Mouse (Mus musculus): ENCODE data around the gene Gsc.

Gsc gene

DNA sequence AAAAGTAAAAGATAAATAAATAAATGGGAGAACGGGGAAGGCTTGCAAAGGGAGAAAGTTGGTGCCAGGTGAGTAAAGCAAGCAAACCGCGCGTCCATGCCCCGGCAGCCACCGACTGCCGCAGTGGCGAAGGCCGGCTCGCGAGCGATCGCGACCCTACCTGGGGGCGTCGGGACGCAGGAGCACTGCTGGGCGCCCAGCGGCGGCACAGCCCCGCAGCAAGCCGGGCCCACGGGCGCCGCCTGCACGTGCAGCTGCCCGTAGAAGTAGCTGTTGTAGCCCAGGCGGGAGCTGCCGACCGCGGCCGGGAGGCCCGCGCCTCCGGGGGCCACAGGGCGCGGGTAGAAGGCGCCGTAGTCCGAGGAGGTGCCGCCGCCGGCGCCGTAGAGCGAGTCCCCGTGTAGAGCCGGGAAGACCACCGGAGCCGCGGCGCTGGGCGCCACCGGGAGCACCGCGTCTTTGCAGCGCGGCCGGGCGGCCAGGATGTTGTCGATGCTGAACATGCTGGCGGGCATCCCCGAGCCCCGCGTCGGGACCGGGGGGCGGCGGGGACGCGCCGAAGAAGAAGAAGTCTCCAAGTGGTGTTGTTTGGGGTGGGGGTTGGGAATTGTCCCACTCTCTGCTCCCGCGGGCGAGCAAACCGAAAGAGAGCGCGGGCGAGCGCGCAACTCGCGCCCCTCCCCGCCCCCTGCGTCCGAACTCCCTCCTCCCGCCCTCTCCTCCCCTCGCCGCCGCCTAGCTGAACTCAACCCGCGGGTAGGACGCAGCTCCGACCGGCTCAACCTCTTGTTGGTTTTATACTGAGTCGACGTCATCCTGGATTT lies at the start of gene Gsc:
Gene Gsc, minus strand, starts transcription at position 730 of the 824 bp plus-strand sequence.
- peak; percentile 78 for DNase-seq (ENCODE audit: extremely low spot score)

DNA sequence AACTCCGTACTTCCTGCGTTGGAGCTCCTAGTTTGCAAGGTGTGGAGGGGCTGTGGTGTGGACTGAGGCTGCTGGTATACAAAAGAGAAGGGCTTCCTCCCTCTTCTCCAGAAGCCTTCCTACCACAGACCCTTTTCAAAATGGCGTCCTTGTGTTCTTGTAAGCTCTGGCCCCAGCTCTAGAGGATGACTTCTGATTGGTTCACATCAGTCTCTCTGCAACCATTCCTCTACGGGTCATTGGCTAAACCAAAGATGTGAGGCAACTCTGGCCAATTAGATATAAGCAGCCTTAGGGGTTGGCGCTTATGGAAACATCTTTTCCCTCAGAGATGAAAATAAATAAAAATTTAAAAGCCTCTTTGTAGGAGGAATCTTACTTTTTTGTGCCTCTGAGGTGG lies 46.6 kb upstream of the Gsc start:
- DNase-seq (ENCODE audit: extremely low spot score) = no peak

DNA sequence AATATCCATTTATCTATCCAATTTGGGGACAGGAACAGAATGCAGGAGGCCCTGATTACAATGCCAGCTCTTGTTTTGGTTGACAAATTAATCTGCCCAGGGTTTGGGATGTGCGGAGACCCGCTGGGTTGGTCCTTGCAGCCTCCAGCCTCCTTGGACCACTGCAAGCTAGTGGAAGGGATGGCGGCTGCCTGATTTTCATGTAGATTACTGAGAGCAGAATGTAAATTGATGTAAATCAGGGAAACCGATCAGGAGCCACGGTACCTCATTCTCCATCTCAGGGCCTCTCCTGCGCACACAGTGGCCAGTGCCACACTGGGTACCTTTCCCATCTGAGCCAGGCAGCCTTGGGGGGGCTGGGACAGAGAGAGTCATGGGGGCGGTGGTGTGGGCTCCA lies 34.8 kb upstream of the Gsc start:
- DNase-seq (ENCODE audit: extremely low spot score) = no peak

DNA sequence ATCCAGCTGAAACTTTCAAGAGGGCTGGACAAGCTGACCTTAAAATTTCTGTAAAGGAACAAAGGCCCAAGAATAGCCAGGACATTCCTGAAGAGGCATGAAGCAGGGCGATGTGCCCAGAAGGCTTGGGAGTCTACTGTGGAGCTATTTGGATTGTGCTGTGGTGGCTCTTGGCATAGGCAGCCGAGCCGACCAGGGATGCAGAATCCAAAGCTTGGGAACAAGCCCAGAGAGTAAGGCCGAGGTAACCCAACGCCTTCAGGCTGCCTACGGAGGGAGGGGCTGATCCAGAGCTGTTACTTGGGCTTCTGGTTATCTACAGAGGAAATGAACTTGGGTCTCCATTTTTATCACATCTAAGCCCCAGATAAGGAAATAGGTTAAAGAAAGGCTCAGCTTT lies 18.9 kb upstream of the Gsc start:
- DNase-seq (ENCODE audit: extremely low spot score) = no peak

DNA sequence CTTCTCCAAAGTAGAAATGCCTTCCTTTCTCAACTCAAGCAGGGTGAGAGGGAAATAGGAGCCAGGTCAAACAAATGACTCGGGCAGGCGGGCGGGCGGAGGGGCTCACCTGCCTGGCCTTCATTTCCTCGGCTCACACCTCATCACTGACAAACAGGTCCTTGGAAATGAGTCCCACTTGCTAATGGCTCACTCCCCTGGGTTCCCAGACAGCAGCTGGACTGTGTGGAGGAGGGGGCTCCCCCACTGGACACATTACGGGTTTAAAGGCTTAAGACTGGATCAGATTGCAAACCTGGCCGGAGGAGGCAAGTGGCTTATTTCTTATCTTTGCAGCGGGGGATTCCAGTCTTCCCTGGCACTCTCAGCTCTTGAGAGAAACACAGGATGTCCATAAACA lies 13.1 kb upstream of the Gsc start:
- DNase-seq (ENCODE audit: extremely low spot score) = peak; percentile 21

DNA sequence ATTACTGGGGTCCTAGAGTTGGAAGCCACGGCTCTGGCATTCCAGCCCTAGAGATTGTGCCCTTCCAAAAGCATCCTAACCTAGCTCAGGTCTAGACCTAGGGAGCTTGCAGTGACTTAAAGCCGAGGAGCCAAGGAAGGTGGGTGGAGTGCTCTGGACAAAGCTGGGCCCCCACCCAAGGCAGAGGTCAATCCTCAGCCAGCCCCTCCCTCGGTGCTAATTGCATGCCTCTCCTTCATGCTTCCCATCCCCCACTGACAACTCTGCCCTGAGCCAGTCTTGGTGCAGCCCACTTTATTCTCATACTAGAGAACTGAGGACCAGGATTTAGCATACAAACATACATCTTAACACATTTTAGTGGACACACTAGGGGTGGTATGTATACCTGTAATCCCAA lies 12.0 kb upstream of the Gsc start:
- no peak for DNase-seq (ENCODE audit: extremely low spot score)

DNA sequence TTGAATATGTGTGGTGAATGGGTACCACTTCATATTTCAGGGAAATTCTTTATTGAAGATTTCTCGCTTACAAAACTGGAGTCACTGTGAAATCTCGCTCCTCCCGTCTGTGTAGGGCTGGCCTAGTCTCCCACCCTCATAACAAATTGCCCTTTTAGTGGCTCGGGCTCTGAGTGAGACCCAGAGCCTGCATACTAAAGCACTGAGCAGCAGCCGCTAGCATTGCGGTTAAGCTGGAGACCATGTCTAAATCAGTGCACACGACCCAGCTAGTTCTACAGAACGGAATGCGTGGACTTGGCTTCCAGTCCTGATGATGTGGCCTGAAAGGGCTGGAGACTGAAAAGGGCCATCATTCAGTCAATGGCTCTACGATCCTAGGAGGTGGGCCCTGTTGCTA lies 7.9 kb upstream of the Gsc start:
- no peak for DNase-seq (ENCODE audit: extremely low spot score)

DNA sequence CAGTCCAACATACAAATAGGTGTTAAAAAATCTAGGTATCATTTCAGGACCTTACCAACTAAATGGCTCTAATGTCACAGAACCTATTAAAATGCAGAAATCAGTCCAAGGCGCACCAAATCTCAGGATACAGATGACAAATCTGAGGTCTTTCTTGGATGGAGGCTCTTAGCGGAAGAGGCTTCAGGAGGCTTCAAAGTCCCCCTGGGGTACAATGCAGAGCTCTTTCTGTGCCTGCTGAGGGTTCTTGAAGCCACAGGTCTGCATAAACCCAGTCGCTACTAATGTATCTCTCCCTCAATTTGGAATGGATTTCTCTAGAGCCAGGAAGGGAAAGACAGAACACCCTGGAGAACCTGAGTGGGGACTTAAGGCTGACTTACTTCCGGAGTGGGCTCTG lies 5.1 kb upstream of the Gsc start:
- DNase-seq (ENCODE audit: extremely low spot score) = peak; percentile 53

DNA sequence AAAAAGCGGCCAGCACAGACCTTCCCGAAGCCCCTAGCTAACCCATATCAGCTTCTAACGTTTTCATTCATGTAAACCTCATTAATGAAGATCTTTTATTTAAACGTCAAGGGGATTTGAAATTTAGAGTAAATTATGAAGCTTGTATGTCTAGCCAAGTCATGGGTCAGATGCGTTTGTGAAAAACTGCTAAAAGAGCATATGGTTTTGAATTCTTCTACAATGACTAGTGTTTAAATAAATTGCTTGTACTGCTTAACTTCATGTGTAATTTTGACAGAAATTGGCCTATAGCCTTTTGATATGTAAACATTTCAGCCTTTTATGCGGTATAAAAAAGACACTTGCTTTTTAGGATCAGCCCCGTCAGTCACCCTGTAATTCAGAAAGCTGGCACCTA lies 4.4 kb upstream of the Gsc start:
- DNase-seq (ENCODE audit: extremely low spot score) = peak; percentile 10

DNA sequence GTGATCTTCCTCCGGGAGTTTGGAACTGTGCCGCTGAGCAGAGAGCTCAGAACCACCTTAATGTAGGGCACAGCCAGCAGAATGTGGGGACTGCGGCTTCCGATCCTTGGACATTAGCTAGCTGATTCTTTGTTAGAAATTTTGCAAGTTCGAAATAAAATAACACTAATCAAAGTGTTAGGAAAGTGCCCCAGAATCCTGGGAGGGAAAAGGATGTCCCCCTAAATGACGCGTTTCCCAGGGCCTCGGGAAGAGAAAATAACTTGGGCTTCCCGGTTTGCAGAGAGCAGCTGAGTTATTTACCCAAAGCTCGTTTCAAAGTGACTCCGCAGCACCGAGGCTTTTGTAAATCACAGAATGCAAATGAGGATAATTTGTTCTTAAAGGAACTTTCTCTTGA lies 3.9 kb upstream of the Gsc start:
- DNase-seq (ENCODE audit: extremely low spot score) = peak; percentile 43

DNA sequence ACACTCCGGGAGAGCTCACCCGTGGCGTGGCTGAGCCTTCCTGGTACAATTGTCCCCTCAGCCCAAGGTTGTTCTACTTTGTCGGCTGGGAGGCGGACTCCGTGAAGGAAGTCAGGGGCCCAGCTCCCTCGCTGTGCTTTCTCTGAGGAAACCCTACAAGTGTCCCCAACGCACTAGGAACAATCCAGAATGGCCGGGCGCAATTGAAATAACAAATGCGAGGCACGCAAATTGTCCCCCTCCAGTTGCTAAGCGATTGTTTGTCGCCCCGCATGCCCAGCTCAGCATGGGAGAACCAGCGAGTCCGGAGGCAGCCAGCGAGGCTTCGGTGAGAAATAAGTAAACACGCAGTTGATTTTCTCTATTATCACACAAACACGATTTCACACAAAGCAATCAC lies 2.8 kb upstream of the Gsc start:
- DNase-seq (ENCODE audit: extremely low spot score) = peak; percentile 66

DNA sequence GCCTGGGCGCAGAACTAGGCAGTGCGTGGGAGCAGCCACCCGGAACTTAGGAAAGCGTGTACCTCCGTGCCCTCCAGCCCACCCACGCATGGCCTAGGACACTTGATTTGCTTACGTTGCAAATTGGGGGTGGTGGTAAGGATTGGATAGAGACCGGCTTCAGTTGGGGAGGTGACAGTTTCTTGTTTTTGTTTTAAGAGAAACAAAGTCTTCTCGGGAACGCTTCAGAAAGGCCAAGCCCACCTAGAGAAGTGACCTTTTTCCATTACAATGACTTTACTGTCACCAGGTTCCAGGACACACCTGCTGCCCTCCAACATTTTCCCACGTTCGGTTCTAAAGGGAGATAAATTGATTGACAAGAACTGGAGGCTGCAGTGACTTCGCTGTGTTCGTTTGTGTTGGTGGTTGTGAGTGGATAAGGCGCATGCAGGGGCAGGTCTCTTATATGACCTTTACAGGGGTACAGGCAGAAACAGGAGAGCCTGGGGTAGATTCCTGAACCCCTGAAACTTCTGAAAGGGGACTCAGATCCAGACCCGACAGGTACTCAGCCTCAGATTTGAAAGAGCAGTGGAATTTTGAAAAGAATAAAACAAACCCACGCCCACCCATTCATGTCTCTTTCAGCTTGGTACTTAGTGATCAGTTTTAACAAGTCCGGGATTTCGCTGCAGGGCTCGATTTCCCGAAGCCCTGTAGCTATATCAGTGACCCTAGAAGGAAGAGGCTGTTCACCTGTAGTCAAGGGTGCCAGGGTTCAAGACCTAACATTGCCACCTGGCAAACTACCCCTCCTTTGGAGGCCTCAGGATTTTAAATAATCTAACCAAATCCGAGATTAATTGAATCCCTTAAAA lies 2.0 kb upstream of the Gsc start:
- DNase-seq (ENCODE audit: extremely low spot score) = peak; percentile 44

DNA sequence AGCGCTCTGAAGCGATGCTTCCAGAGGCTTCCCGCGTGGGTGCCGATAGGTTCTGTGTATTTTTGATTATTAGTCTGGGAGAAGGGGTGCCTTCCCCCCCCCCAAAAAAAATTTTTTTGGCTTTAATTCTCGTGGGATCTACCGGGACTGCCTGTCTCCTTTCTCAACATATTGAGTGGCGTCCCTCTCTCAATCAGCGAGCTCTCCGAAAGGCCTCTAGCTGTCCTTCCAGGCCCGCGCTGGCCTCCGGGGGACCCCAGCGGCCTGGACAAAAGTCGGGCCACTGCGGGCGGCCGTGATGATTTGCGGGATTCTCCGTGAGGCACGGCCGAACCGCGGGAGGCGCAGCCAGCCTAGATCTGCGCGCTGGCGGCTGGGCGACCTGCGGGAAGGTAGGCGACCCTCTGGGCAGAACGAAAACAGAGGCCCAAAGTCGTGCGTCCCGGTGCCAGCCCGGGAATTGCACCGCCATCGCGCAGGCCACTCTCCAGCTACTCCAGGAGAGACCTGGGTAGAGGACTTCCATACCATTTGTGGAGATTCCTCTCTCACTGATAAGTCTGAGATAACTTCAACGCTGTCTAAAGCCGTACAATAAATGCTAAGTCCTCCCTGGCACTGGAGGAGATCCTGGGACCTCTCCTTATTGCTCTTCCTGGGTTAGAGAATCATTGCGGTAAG lies 1.2 kb upstream of the Gsc start:
- peak; percentile 59 for DNase-seq (ENCODE audit: extremely low spot score)

DNA sequence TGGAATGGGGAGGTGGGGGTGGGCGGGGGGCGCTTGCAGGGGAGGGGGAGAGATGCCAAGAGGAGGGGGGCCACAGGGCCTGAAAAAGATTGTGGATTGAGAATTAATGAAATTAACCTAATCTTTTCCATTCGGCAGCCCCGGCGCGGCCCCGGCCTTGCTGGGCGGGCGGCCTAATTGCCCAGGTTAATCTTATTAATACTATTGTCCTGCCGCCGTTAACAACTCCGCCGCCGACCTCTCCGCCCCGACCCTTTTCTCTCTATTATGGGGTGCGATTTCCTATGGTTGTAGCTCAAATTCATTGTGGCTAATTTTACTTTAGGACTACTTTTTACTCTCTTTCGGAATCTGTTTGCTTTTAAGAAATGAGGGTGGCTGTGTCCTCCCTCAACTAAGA lies 362 bp upstream of the Gsc start:
- DNase-seq (ENCODE audit: extremely low spot score) = peak; percentile 44

DNA sequence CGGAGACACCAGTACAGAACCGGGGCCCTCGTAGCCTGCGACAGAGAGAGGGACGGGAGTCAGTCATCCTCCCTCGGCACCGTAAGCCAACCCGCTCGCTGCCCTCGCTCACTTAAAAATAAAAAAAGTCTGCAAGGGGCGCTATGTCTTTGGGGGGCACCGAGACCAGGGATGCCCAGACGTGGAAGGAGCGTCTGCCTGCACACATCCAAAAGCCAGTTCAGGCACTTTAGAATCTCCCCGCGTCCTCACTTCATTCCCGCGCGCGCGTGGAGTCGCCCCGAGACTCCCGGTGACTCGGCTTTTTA lies 958 bp downstream of the Gsc start:
- no peak for DNase-seq (ENCODE audit: extremely low spot score)

DNA sequence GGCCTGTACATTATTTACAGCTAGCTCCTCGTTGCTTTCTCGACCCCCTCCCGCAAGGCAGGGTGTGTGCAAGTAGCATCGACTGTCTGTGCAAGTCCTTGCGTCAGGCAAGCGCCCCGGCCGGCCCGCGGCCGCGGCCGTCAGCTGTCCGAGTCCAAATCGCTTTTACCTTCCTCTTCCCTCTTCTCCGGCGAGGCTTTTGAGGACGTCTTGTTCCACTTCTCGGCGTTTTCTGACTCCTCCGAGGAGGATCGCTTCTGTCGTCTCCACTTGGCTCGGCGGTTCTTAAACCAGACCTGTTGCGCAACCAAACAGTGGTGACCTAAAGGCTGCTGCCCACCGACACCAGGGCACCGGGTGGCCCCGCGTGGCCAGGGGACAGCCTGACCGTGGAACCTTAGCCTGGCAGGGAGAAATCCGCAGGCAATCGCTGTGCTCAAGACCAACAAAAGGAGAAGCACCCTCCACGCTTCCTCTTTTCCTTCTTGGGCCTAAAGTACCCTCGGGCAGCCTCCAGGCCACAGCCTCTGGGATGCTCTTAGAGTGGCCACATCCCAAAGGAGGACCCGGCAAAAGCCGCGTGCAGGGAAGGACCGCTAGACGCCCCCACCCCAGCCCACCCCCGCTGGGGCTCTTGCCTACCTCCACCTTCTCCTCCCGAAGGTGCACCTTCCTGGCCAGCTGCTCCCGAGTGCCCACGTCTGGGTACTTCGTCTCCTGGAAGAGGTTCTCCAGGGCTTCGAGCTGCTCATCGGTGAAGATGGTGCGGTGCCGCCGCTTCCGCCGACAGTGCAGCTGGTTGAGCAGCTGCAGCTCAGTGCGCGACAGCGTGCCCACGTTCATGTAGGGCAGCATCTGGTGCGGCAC lies 1.5 kb downstream of the Gsc start:
- DNase-seq (ENCODE audit: extremely low spot score) = peak; percentile 68

DNA sequence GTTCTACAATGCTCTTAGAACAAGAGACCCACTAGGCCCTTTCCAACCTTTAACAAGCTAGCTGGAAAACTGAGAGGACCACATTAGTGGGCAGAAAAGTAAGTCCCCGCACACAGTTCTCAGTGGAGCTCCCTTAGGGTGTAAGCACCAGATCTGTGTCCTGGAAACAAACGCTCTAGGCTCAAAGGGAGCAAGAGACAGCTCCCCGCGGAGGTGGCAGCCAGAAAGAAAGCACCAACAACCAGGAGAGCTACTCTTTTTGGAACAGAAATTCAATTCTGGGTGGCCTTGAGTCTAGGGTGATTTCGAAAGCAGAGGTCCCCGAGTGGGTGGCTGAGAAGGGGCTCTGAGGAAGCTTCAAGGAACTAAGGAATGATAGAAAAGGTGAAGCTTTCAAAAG lies 2.5 kb downstream of the Gsc start:
- DNase-seq (ENCODE audit: extremely low spot score) = no peak

DNA sequence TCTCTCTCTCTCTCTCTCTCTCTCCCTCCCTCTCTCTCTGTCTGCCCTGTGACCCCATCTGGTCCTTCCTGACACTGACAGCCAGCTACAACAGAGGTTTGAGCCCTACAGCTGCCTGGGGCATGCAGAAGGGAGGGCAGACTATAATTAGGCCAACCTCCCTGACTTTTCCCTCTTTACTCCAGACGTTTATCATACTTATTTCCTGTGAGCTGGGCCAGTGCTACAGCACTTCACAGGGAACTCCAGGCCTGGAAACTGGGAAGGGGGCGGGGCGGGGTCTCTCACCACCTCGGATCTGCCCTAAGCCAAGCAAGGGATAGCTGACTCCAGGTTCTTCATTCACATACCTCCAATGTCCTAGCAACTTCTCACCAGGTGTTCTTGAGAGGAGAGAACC lies 4.3 kb downstream of the Gsc start:
- peak; percentile 51 for DNase-seq (ENCODE audit: extremely low spot score)

DNA sequence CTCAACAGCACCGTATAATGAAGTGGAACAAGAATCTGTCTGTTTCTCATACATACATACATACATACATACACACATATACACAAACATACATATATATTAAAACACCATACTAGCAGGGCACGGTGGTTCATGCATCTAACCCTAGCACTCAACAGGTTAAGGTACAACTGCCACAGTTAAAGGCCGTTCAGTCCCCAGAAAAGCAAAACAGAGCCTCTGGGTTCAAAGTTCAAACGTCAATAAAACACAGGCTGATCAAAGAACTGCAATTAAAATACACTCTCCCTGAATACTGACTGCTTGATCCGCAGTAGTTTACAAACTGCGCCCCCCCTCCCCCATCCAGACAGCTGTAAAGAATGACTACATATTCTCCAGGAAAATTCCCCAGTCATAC lies 5.8 kb downstream of the Gsc start:
- no peak for DNase-seq (ENCODE audit: extremely low spot score)

DNA sequence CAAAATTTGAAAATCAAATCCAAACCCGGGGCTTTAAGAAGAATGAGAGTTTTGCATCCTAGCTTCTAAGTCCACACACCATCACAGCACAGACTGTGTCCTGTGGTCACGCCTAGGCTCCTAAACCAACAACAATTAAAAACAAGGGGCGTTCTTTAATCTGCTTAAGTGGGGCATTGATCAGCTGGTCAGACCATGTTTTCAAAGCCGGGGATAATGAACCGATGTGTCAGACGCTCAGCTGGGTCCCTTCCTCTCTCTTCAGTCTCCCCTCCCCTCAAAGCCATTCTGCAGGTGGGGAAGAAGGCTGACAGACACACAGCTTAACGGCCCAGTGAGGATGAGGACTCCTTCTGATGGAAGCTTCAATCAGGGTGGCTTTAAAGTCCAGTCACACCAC lies 6.2 kb downstream of the Gsc start:
- DNase-seq (ENCODE audit: extremely low spot score) = no peak

DNA sequence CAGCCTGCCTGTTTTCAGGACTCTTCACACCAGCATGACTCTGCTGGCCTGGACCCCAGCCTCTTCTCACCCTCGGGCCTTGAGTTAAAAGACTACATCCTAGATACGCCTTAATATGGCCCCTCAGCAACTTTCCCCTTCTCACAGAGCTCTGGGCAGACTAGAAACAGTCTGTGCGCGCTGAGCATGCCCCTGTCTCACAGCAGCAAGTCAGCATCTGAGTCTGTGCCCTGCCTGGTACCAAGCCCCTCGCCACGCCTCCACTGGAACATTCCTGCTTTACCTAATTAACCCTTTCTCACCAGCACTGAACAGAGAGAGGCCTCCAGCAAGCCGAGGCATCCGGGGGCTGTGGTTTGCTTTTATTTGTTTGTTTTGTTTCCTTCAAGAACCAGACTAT lies 11.8 kb downstream of the Gsc start:
- peak; percentile 24 for DNase-seq (ENCODE audit: extremely low spot score)

DNA sequence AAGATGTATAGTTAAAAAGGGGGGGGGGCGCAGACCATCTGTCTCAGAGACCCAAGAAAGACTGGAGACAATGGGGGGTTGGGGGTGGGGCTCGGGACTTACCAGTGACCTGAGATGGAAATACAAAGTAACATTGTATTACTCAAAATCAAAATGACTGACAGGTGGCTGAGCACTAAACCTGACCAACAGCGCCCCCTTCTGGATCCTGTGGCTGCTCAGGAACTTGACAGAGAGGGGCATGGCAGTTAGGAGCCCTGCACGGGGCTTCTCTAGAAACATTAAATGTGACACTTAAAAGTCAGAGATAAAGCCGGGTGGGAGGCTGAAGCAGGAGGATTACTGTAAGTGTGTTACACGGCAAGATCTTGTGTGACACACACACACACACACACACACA lies 13.8 kb downstream of the Gsc start:
- DNase-seq (ENCODE audit: extremely low spot score) = no peak

Measured in embryo, embryonic 9.5 days (tissue).